Mouse (Mus musculus): ENCODE data around the gene Usp20. TPM values are rescaled to one million over a fixed set of nuclear protein-coding genes. Genes with fewer than 3 reads are reported as not detected.

The Usp20 gene
- total RNA-seq, 2 experiments from 2014 or later: 84.0 to 85.6 TPM

GRCm38 (mm10) chr2:31040043-31040442, 58.0 kb downstream of the Usp20 start:
- no peak for DNase-seq (ENCODE audit: low spot score in 2 of 2)

DNA sequence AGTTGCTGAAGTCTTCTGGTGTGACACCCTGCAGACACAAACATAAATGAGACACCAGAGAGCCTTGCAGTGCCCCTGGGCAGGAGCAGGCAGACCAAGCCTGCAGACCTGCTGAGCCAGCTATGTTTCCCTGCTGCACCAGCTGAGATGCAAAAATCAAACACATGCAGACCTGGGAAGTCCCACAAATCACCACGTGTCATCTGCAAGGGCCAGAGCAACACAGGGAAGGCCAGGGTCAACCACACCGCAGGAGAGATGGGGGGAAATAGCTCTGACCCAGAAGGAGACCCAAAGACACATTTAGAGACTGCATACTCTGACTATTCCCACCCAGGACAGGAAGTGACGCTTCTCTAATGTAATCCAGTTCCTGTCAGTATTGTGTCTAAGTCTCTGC, 58.4 kb downstream of the Usp20 start:
- DNase-seq (ENCODE audit: low spot score in 2 of 2): no peak

DNA sequence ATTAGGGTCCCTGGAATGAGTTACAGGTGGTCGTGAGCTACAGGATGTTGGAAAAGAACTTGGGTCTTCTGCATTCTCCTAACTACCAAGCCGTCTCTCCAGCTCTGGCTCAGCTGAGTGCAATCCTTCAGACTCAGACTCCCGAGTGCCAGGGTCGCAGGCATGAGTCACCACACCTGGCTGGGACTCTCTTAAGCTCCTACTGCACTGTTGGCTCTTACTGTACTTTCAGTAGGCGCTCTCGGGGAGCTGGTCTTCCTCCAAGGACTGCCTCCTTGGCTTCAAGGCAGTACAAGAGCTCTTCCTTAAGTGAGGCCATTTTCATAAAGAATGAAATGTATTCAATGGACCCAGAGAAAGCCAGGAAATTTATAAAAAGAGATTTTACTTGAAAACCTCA, 59.3 kb downstream of the Usp20 start:
- DNase-seq (ENCODE audit: low spot score in 2 of 2): no peak

- DNase-seq (ENCODE audit: low spot score in 2 of 2): no peak
Observed at GRCm38 (mm10) chr2:31042881-31043280, 60.8 kb downstream of the Usp20 start.

- no peak for DNase-seq (ENCODE audit: low spot score in 2 of 2)
Observed at GRCm38 (mm10) chr2:31043856-31044255, 61.8 kb downstream of the Usp20 start.

DNA sequence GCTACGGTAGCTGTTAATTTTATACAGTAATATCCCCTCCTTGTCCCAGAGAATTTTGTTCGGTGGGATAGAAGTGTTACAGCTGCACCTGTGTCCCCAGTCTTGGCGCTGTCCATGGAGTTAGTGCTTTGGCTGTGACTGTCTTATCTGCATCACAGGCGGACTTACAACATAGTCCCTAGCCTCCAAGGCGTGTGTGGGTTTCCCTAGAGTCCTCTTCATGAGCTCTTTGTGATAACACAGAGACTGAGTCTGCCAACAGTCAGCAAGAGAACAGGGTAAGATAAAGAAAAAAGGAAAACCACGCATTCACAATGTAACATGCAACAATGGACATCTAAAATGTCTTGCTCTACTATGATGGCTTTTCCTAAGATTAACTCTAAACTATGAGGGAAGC, 66.0 kb downstream of the Usp20 start:
- DNase-seq (ENCODE audit: low spot score in 2 of 2): no peak

- DNase-seq (ENCODE audit: low spot score in 2 of 2): no peak
Observed at GRCm38 (mm10) chr2:31052441-31052840, 70.4 kb downstream of the Usp20 start.

- DNase-seq (ENCODE audit: low spot score in 2 of 2): no peak
Observed at GRCm38 (mm10) chr2:31053426-31053825, 71.3 kb downstream of the Usp20 start.

- no peak for DNase-seq (ENCODE audit: low spot score in 2 of 2)
Observed at GRCm38 (mm10) chr2:31053851-31054340, 71.8 kb downstream of the Usp20 start.

DNA sequence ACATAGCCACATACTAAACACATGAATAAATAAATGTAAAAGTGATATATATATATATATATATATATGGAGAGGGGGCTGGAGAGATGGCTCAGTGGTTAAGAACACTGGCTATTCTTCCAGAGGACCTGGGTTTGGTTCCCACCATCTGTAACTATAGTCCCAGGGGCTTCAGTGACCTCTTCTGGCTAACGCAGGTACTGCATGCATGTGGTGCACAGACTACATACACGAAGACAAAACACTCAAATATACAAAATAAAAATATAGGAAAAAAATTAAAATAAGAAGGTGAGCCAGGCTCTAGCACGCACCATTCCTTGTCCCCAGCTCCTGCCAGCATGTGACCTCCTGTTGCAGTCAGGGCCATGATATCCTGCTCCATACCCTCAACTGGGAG, 74.0 kb downstream of the Usp20 start:
- no peak for DNase-seq (ENCODE audit: low spot score in 2 of 2)

- DNase-seq (ENCODE audit: low spot score in 2 of 2): no peak
Observed at GRCm38 (mm10) chr2:31057549-31058177, 75.6 kb downstream of the Usp20 start.

DNA sequence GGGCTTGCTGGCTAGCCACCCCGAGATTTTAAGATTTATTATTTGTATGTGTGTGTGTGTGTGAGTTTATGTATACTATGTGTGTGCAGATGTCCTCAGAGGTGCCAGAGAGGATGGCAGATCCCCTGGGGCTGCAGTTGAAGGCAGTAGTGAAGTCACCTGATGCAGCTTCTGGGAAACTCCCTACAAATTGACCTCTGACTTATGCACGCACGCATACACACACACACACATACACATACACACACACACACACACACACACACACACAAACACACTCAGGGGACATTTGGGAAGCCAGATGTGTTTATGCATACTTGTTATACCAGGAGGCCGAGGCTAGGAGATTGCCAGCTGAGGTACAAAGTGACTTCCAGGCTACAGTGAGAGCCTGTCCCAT, 76.4 kb downstream of the Usp20 start:
- DNase-seq (ENCODE audit: low spot score in 2 of 2): no peak

DNA sequence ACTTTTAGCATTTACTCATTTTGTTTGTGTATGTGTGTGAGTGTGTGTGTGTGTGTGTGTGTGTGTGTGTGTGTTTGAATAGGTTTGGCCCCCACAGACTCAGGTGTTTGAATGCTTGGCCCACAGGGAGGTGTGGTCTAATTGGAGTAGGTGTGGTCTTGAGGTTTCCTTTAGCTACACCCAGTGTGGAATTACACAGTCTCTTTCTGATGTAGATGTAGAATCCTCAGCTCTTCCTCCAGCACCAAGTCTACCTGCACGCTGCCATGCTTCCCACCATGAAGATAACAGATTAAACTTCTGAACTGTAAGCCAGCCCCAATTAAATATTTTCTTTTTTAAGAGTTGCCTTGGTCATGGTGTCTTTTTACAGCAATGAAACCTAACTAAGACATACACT, 78.2 kb downstream of the Usp20 start:
- no peak for DNase-seq (ENCODE audit: low spot score in 2 of 2)

- no peak for DNase-seq (ENCODE audit: low spot score in 2 of 2)
Observed at GRCm38 (mm10) chr2:31060787-31061730, 79.0 kb downstream of the Usp20 start.

DNA sequence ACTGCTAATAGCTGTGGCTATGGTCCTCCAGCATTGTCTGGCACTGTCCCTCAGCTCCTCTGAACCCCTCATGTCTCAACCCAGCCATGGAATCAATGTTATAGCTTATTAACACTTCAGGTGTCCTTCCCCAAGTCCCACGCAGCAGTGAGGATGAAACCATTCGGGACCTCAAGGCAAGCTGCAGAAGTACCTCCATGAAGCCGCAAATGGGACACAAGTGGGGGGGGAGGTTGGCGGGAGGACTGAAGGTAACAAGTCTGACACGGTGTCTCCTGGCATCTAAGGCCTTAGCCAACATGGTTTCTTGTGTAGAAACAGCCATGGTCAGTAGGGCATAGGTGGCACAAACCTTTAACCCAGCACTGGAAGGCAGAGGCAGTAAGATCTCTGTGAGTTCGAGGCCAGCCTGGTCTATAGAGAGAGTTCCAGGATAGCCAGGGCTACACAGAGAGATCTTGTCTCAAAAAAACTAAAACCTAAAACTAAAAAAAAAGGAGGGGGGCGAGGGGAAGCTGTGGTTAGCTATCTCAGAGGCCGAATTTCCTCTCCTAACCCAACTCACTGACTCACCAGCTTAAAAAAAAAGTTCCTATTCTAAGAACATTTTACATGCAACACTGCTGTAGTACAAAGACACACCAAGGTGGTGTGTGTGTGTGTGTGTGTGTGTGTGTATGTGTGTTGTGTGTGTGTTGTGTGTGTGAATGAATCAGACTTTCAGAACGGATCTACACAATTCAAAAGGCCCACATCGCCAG, 80.0 kb downstream of the Usp20 start:
- no peak for DNase-seq (ENCODE audit: low spot score in 2 of 2)

DNA sequence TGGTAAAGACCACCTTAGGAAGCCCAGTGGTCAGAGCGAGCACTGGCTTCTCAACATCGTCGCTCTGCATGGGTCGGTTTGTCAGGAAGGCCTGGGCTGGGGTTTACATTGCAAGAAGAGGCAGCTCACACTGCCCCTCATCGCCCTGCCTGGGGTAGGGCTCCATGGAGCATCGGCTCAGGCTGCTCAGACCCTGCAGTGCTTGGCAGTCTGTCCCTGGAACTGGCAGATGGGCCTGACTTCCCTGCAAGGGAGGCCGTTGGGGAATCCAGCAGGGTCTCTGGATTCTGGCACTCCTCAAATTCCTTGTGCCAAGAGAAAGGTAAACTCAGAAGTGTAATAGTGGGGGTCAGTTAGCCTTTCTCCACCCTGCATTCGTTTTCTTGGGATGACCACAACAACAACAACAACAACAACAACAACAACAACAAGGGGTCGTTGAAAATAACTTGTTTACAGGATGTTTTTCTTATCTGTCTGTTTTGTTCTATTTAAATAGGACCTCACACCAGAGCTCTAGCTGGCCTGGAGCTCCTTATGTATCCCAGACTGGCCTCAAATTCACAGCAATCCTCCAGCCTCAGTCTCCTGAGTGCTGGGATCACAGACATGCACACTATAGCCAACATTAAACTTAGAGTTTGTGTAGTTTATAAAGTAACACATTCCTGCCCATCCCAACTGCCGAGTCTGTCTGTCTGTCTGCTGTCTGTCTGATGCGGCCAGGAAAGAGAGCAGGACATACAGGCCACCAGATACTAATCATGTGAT, 84.1 kb downstream of the Usp20 start:
- DNase-seq (ENCODE audit: low spot score in 2 of 2): no peak

DNA sequence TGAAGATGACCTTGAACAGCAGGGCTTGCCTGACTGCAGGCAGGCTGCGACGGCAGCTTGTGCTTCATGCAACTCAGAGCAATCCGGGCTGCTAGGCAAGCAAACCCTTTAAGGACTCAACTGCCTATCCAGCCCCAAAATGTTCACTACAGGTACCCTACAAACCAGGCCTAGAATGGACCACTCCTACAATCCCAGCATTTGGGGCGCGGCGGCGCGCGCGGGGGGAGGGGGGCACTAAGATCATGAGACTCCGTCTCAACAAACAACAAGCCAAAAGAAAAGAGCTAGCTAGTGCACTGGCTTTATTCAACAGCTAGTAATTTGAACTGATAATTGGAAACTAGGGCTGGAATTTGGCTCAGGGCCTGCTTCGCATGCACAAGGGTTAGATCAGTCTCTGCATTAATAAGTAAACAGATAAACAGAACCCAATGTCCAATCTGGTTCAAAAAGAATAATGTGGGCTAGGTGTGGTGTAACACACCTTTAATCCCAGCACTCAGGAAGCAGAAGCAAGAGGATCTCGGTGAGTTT, 85.0 kb downstream of the Usp20 start:
- DNase-seq (ENCODE audit: low spot score in 2 of 2): no peak

- no peak for DNase-seq (ENCODE audit: low spot score in 2 of 2)
Observed at GRCm38 (mm10) chr2:31067696-31068245, 85.7 kb downstream of the Usp20 start.

- peak in 1 of 2 experiments; percentile 63 for DNase-seq (ENCODE audit: low spot score in 2 of 2)
Observed at GRCm38 (mm10) chr2:31068246-31069113, 86.4 kb downstream of the Usp20 start.

Measured in layer of hippocampus, postnatal 14 days (tissue).